Mouse (Mus musculus) right cerebral cortex, postnatal 14 days (tissue): ENCODE data around the gene Grn.

Source experiments
- DNase-seq: peaks from one replicate; pipeline ENCODE4 v3.0.0; 2022

The Grn gene

DNA sequence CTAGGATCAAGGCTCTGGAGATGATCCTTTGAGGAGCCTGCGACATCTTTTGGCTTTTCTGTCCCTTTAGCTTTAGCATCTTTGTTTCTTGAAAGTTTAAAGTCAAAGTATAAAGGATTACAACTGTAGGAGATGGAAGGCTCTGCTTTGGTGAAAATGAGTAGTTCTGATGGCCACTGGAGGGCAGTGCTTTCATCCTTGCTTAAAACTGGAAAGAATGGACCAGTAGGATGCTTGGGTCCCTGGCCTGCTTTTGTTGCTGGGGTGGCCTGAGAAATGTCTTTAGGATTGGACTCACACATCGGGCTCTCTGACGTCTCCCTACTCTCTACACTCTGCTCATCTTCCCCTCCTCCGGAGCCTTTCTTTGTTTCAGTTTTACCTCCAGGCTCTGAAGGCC lies 50.8 kb downstream of the Grn start:
- no peak for DNase-seq

DNA sequence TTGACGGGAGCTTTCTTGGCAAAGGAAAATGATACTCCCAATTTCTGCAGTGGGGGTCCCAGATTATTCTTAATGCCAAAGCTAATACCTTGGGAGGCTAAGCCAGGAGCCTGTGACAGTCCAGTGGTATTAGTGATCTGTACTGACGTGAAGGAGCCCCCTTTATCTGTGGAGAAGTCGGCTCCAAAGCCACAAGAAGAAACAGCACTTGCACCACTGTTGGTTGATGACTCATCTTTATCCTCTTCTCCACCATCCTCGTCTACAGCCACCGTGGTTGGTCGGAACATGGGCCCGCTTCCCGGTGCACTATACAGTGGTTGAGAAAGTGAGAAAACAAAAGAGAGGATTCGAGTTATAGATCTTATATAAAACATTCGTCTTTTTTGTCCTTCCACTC lies 51.7 kb downstream of the Grn start:
- no peak for DNase-seq
